Mouse (Mus musculus): ENCODE data around the gene Tdrd1. TPM values are rescaled to one million over a fixed set of nuclear protein-coding genes. Genes with fewer than 3 reads are reported as not detected.

The Tdrd1 gene
- polyA plus RNA-seq, 1 experiment = not detected

DNA sequence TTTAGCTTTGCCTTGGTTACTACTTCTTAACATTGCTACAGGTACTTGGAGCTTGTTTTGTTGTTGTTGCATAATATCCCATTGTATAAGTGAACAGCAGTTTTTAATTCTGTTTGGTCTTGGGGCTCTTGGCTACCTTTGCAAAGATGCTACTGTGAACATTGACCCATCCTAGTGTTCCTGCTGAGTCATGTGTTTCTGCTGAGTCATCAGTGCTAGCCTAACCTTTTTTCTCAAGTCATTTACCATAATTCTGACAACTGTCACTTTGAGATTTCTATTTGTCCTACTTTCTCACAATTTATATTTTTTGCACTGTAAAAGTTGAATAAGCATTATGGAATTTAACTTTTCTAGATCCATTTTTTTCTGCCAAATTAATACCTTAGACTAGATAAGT, 26.6 kb downstream of the Tdrd1 start:
- no peak for TF ChIP-seq CTCF (IDR thresholded peaks at IDR 0.05; ENCODE audit: extremely low read depth, insufficient read depth, insufficient read length, insufficient replicate concordance)
- TF ChIP-seq POLR2A (IDR thresholded peaks at IDR 0.05; ENCODE audit: low read depth, low read length) = no peak
- H3K27me3 ChIP-seq (ENCODE audit: control insufficient read depth, insufficient read depth, low read length) = no peaks in the 10 kb centered on the region
- no peak overlapping the region for H3K4me3 ChIP-seq (ENCODE audit: extremely low read depth, insufficient read depth, insufficient read length)
- H3K4me1 ChIP-seq (ENCODE audit: control insufficient read depth, insufficient read depth, insufficient read length) = no peaks in the 10 kb centered on the region
- H3K36me3 ChIP-seq (ENCODE audit: control insufficient read depth, insufficient read depth, low read length) = no peaks in the 10 kb centered on the region
- DNase-seq (ENCODE audit: low read depth in 1 of 2, low spot score in 2 of 2) = no peak
- no peak overlapping the region for H3K27ac ChIP-seq (ENCODE audit: insufficient read depth, low read length)

DNA sequence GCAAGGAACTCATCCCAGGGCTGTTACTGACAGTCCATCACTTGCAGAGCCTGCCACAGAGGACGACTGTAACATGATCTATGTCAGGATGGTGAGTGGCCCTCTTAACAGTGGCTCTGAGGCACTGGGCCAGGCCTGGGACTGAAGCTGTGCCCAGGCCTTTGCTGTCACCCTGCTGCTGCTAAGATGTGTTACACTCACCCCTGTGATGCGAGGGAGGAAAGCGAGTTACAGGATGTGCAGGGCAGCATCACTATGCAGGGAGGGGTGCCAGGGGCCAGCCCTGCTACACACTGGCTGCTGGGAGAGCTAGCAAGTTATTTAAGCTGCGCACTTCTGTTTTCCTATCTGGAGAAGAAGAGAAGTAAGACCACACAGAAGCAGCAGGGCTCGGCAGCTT, 30.4 kb downstream of the Tdrd1 start:
- Histone ChIP-seq H3K27me3 (ENCODE audit: control insufficient read depth, insufficient read depth, low read length) (no peaks in the 10 kb centered on the region), H3K4me3 (ENCODE audit: extremely low read depth, insufficient read depth, insufficient read length) (no peak overlapping the region), H3K27ac (ENCODE audit: insufficient read depth, low read length) (no peak overlapping the region), H3K4me1 (ENCODE audit: control insufficient read depth, insufficient read depth, insufficient read length) (no peaks in the 10 kb centered on the region), H3K36me3 (ENCODE audit: control insufficient read depth, insufficient read depth, low read length) (no peaks in the 10 kb centered on the region)
- TF ChIP-seq POLR2A (IDR thresholded peaks at IDR 0.05; ENCODE audit: low read depth, low read length) (no peak), CTCF (IDR thresholded peaks at IDR 0.05; ENCODE audit: extremely low read depth, insufficient read depth, insufficient read length, insufficient replicate concordance) (no peak)
- 67% methylated on average over 5 of the region's 5 CpGs for WGBS
- DNase-seq (ENCODE audit: low read depth in 1 of 2, low spot score in 2 of 2) = no peak

DNA sequence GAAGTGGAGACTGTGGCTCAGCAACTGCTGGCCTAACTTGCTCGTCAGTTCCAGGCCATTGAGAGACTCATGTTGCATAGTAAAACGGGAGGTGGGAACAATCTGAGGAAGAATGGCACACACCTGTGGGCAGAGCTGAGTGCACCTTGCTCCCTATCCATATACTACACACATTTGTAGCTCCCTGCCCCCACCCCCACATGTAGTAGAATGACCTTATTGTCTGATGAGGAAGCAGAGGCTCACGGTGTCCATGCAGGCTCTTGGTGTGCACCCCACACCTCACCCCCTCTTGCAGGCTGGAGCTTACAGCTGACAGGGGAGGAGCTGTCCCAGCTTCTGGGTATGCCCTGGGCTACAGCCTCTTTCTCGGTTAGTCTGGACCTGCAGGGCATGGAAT, 41.7 kb downstream of the Tdrd1 start:
- Histone ChIP-seq H3K4me1 (ENCODE audit: control insufficient read depth, insufficient read depth, insufficient read length) (no peaks in the 10 kb centered on the region), H3K27me3 (ENCODE audit: control insufficient read depth, insufficient read depth, low read length) (no peaks in the 10 kb centered on the region), H3K27ac (ENCODE audit: insufficient read depth, low read length) (no peak overlapping the region), H3K4me3 (ENCODE audit: extremely low read depth, insufficient read depth, insufficient read length) (no peak overlapping the region), H3K36me3 (ENCODE audit: control insufficient read depth, insufficient read depth, low read length) (no peaks in the 10 kb centered on the region)
- DNase-seq (ENCODE audit: low read depth in 1 of 2, low spot score in 2 of 2) = no peak
- WGBS = 71% methylated on average over 4 of the region's 4 CpGs
- no peak for TF ChIP-seq CTCF (IDR thresholded peaks at IDR 0.05; ENCODE audit: extremely low read depth, insufficient read depth, insufficient read length, insufficient replicate concordance)
- TF ChIP-seq POLR2A (IDR thresholded peaks at IDR 0.05; ENCODE audit: low read depth, low read length) = no peak

DNA sequence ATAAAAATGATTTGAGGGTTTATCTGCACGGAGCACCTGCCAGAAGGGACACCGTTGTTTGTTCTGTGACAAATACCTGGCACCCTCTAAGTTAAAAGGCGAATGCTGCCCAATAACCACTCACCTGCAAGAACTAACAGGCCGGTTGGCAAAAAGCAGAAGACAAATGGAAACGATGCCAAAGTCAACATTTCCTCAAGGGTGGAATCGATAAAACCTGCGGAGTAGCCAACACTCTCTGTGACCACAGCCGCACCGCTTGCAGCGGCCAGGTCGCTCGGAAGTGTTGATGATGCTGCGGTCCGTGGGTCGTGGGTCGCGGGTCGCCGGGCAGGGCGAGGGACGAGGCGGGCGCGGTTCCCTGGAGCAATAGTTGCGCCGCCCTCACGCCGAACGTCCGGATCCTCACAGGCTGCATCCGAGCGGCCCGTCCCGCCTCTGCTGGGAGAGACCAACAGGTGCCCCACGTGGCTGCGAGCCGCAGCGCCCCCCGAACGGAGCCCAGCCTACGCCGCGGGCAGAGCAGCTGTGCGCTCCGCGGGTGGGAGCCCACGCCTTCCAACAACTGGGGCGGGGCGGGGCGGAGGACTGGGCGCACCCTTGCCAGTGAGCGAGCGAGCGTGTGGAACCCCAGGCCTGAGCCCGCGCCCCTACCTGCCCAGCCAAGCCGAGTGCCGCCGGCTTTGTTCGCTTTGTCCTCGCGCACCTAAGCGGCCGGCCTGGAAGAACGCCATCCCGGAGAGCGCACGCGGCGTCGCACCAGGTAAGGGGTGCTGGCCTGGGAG, 48.0 kb downstream of the Tdrd1 start, which contains the start of gene Vwa2:
Gene Vwa2 (plus strand): TSS at position 434 of the 785 bp plus-strand sequence.
- WGBS = 4% methylated on average over 71 of the region's 71 CpGs
- DNase-seq (ENCODE audit: low read depth in 1 of 2, low spot score in 2 of 2) = no peak

DNA sequence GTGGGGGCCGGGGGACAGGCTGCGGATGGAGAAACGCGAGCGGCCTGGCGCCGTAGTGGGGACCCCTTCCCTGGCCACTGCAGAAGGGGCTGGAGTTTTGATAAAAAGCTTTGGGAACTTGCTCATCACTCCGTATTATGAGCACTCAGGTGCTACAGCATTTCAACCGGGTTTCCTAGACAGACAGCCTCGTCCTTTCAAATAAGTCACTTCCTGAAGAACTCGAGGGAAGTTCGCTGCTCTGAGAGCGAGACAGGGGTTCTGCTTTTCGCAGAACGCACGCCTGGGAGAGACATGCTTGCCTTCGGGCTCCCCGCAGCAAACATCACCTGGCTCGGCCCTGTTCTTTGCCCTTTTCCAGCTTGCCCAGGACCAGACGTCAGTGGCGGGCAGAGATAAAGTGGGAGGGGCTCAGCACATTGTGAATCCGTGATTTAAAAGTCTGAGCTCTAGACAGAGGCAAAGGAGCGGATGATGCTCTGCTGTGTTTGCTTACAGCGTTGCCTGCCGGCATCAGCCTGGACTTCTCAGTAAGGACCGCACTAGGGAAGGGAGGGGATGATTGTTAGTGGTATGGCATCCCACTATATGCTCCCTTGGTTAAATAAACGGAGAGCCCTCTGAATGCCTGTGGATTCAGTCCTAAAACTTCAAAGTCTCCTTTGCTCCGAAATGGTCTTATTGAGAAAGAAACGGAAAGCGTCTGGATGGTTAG, 48.7 kb downstream of the Tdrd1 start:
- no peak for DNase-seq (ENCODE audit: low read depth in 1 of 2, low spot score in 2 of 2)
- no peak overlapping the region for H3K27ac ChIP-seq (ENCODE audit: insufficient read depth, low read length)
- H3K27me3 ChIP-seq (ENCODE audit: control insufficient read depth, insufficient read depth, low read length) = peaks cover 5% of the 10 kb centered on the region
- no peak overlapping the region for H3K4me3 ChIP-seq (ENCODE audit: extremely low read depth, insufficient read depth, insufficient read length)
- H3K4me1 ChIP-seq (ENCODE audit: control insufficient read depth, insufficient read depth, insufficient read length) = peaks cover 4% of the 10 kb centered on the region; the same call in 1 of the 2 replicates
- TF ChIP-seq CTCF (IDR thresholded peaks at IDR 0.05; ENCODE audit: extremely low read depth, insufficient read depth, insufficient read length, insufficient replicate concordance) = no peak
- TF ChIP-seq POLR2A (IDR thresholded peaks at IDR 0.05; ENCODE audit: low read depth, low read length) = no peak
- 14% methylated on average over 30 of the region's 30 CpGs for WGBS
- H3K36me3 ChIP-seq (ENCODE audit: control insufficient read depth, insufficient read depth, low read length) = no peaks in the 10 kb centered on the region

More for the DNA sequence above, 48.0 kb downstream of the Tdrd1 start, which contains the start of gene Vwa2:
- H3K27ac ChIP-seq (ENCODE audit: insufficient read depth, low read length) = no peak within 1 kb of the TSS
- H3K27me3 ChIP-seq (ENCODE audit: control insufficient read depth, insufficient read depth, low read length) = peaks cover 5% of the 10 kb centered on the region
- TF ChIP-seq POLR2A (IDR thresholded peaks at IDR 0.05; ENCODE audit: low read depth, low read length) (no peak), CTCF (IDR thresholded peaks at IDR 0.05; ENCODE audit: extremely low read depth, insufficient read depth, insufficient read length, insufficient replicate concordance) (no peak)
- H3K4me3 ChIP-seq (ENCODE audit: extremely low read depth, insufficient read depth, insufficient read length) = no peak within 1 kb of the TSS
- H3K36me3 ChIP-seq (ENCODE audit: control insufficient read depth, insufficient read depth, low read length) = no peaks in the 10 kb centered on the region
- peaks cover 4% of the 10 kb centered on the region; the same call in 1 of the 2 replicates for H3K4me1 ChIP-seq (ENCODE audit: control insufficient read depth, insufficient read depth, insufficient read length)

DNA sequence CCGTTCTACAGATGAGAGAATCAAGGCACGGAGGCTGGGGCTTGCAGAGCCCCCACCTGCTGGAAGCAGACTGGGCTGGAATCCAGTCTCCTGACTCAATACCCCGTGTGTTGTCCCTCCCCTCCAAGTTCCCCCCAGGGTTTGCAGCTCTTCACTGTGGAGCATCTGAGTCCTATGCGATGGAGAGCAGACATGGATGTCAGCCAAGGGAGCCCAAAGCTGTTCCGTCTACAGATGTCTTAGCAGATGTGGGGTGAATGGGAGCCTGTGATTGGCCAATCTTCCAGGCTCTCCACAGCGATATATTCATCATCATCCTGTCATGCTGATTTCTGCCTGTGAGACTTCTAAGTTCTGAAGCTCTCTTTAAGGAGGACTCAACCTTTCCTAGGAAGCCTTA, 51.4 kb downstream of the Tdrd1 start:
- 68% methylated on average over 6 of the region's 6 CpGs for WGBS
- Histone ChIP-seq H3K4me1 (ENCODE audit: control insufficient read depth, insufficient read depth, insufficient read length) (peaks cover 4% of the 10 kb centered on the region; the same call in 1 of the 2 replicates), H3K27me3 (ENCODE audit: control insufficient read depth, insufficient read depth, low read length) (peaks cover 5% of the 10 kb centered on the region)

More for the DNA sequence above, 51.4 kb downstream of the Tdrd1 start:
- no peak overlapping the region for H3K4me3 ChIP-seq (ENCODE audit: extremely low read depth, insufficient read depth, insufficient read length)
- H3K27ac ChIP-seq (ENCODE audit: insufficient read depth, low read length) = no peak overlapping the region
- DNase-seq (ENCODE audit: low read depth in 1 of 2, low spot score in 2 of 2) = no peak
- H3K36me3 ChIP-seq (ENCODE audit: control insufficient read depth, insufficient read depth, low read length) = no peaks in the 10 kb centered on the region
- TF ChIP-seq CTCF (IDR thresholded peaks at IDR 0.05; ENCODE audit: extremely low read depth, insufficient read depth, insufficient read length, insufficient replicate concordance) (no peak), POLR2A (IDR thresholded peaks at IDR 0.05; ENCODE audit: low read depth, low read length) (no peak)

Data from spleen, adult 2 months (tissue).